Comparison of ENCODE assay signal across 19 mouse cellular contexts in genomic region chr2:126472836-126473235, GRCm38 (mm10). TPM values are rescaled to one million over a fixed set of nuclear protein-coding genes. Genes with fewer than 3 reads are reported as not detected.
"Had no signal": no experiment of that assay in that cellular context is flagged by ENCODE, and none has a peak within 500 bp of the region (broad histone marks: within the 10 kb centered on the region; RNA-seq: fewer than 3 reads in every experiment).

No protein-coding gene starts in this region.

- H3K4me2 ChIP-seq: kidney, embryonic 15.5 days; midbrain, embryonic 13.5 days; neural tube, embryonic 13.5 days had no signal

- DNase-seq: kidney, adult 8-10 months; kidney, postnatal 10 days; kidney, postnatal 36 days; layer of hippocampus, postnatal 36 days; lung, adult 2 months; retina, postnatal 1 day; right cerebral cortex, postnatal 25 days; thymus, postnatal 36 days had no signal

- H3K9ac ChIP-seq: kidney, embryonic 15.5 days; liver, embryonic 14.5 days; midbrain, embryonic 13.5 days; neural tube, embryonic 13.5 days had no signal

- H3K36me3 ChIP-seq: kidney, embryonic 15.5 days; midbrain, embryonic 10.5 days; midbrain, embryonic 13.5 days; neural tube, embryonic 13.5 days had no signal

- H3K4me1 ChIP-seq: kidney, embryonic 15.5 days; midbrain, embryonic 10.5 days; midbrain, embryonic 13.5 days; neural tube, embryonic 13.5 days had no signal

- H3K4me3 ChIP-seq: kidney, embryonic 15.5 days; left cerebral cortex, adult 2 months; megakaryocyte, embryonic 14.5 days; midbrain, embryonic 10.5 days; midbrain, embryonic 13.5 days; myocyte; neural tube, embryonic 13.5 days had no signal

- H3K27me3 ChIP-seq: kidney, embryonic 15.5 days; megakaryocyte, embryonic 14.5 days; midbrain, embryonic 13.5 days; neural tube, embryonic 13.5 days had no signal

- ATAC-seq: intestine, postnatal 0 days; midbrain, embryonic 13.5 days; midbrain, embryonic 16.5 days had no signal

- H3K27ac ChIP-seq: kidney, embryonic 15.5 days; left cerebral cortex, adult 2 months; liver, embryonic 14.5 days; midbrain, embryonic 10.5 days; midbrain, embryonic 13.5 days; neural tube, embryonic 13.5 days; stomach, postnatal 0 days had no signal

- H3K9me3 ChIP-seq: kidney, embryonic 15.5 days; megakaryocyte, embryonic 14.5 days; midbrain, embryonic 10.5 days; midbrain, embryonic 13.5 days; neural tube, embryonic 13.5 days had no signal

RNA-seq across cellular contexts. Expression of gene Atp8b4, which starts 27.6 kb away (rescaled TPM):
- polyA plus RNA-seq: midbrain, embryonic 13.5 days; midbrain, embryonic 16.5 days; neural tube, embryonic 13.5 days had no signal
